Mouse (Mus musculus) kidney, adult 2 months (tissue): ENCODE data around the gene Asb15.

Source experiments
- CTCF ChIP-seq: fragments of 200-500 bp; conservative IDR thresholded peaks from 2 replicates; pipeline ENCODE4 v1.5.1; 2011; ENCODE audit warnings: low read depth, mild to moderate bottlenecking, control low read depth, low read length, moderate library complexity, mixed read lengths; ENCODE audit not compliant: insufficient read depth, insufficient read length
- POLR2A ChIP-seq: fragments of 200-500 bp; IDR thresholded peaks from one replicate; pipeline ENCODE4 v1.6.1; 2011; ENCODE audit warnings: low read depth, low read length, control low read depth

GRCm38 (mm10) chr6:24616746-24617145 lies 88.8 kb downstream of the Asb15 start:
- TF ChIP-seq CTCF = no peak
- TF ChIP-seq POLR2A = no peak
